Mouse (Mus musculus) embryo, embryonic 9.5 days (tissue): Measurements from ENCODE around the gene Rasgrf1.

Source experiments
- DNase-seq: peaks from one replicate; pipeline ENCODE4 v3.0.0-alpha.2; 2017; ENCODE audit errors: extremely low spot score

Rasgrf1 gene

GRCm38 (mm10) chr9:89907941-89908340 lies 1.8 kb upstream of the Rasgrf1 start:
- no peak for DNase-seq

- DNase-seq = peak; percentile 45
These were observed 1.1 kb upstream of the Rasgrf1 start for GRCm38 (mm10) chr9:89908601-89909000.

GRCm38 (mm10) chr9:89910011-89910400 lies 298 bp downstream of the Rasgrf1 start:
- DNase-seq = no peak

DNA sequence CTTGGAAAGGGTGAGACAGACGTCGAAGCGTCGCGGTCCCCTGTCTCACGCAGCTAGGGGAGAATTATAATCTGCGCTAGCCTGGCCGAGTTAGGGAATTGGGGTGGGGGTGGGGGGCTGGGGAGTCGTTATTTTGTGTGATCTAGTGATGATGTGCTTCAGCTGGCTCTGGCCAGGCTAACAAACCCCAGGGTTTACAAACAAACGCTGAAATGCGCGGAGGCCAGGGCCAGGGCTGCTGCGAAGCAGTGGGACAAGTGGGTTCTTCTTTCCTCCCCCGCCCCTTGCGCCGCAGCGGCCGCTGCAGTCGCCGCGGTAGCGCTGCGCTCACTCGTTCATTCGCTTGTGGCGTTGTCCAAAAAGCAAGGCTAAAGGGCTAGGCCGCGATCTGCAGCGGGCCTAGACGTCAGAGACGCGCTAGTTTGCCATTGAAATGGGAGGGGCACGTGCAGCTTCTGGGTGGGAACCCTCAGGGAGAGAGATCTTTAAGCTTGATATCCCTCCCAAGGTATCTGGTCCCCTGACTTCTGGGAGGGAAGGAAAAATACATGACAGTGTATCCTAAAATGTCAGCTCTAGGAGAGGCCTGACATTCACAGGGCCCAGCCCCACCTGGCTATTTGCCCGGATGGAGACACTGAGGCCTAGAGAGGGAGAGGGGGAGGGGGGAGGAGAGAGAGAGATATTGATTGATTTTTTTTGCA lies 1.2 kb downstream of the Rasgrf1 start:
- peak; percentile 42 for DNase-seq

GRCm38 (mm10) chr9:89911891-89912549 lies 2.3 kb downstream of the Rasgrf1 start:
- no peak for DNase-seq

DNA sequence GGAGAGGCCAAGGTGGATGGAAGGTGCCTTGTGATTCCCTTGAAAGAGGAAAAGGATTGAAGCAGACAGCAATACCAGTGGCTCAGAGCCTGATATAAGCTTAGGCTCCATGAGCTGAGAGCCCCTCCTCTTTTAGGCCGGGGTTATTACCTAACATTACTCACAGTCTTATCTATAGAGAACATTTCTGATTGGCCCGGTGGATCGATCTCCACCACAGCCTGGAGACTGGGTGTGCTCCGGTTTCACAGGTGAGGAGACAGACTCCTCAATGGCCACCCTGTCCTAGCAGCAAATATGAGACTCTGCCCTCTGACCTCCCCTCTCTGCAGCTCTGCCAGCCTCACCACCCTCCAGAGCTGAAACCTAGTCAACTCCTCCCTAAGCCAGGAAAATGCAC lies 3.4 kb downstream of the Rasgrf1 start:
- no peak for DNase-seq

DNA sequence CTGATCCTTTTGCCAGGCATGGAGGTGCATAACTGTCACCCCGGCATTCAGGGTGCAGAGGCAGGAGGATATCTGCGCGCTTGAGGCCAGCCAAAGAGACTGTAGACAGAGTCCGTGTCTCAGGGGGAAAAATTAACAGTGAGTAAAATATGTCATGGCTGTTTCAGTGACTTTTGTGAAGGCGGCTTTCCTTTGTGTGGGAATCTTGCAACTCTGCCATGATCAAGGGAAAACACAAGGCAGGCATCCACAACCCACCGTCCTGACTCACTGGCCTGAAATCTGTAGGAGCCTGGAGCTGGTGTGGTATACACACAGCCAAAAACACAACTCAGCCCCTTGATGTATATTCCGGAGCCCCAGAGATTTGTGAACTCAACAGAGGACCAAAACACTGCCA lies 6.8 kb downstream of the Rasgrf1 start:
- DNase-seq = no peak

GRCm38 (mm10) chr9:89917431-89917830 lies 7.7 kb downstream of the Rasgrf1 start:
- DNase-seq = no peak

- DNase-seq = no peak
These were observed 9.1 kb downstream of the Rasgrf1 start for GRCm38 (mm10) chr9:89918832-89919231.

GRCm38 (mm10) chr9:89921121-89921520 lies 11.4 kb downstream of the Rasgrf1 start:
- no peak for DNase-seq

GRCm38 (mm10) chr9:89922666-89923065 lies 13.0 kb downstream of the Rasgrf1 start:
- no peak for DNase-seq

- no peak for DNase-seq
These were observed 15.1 kb downstream of the Rasgrf1 start for GRCm38 (mm10) chr9:89924836-89925235.

GRCm38 (mm10) chr9:89928497-89928896 lies 18.8 kb downstream of the Rasgrf1 start:
- no peak for DNase-seq

GRCm38 (mm10) chr9:89940428-89940827 lies 30.7 kb downstream of the Rasgrf1 start:
- no peak for DNase-seq

- DNase-seq = no peak
These were observed 37.1 kb downstream of the Rasgrf1 start for GRCm38 (mm10) chr9:89946830-89947229.

DNA sequence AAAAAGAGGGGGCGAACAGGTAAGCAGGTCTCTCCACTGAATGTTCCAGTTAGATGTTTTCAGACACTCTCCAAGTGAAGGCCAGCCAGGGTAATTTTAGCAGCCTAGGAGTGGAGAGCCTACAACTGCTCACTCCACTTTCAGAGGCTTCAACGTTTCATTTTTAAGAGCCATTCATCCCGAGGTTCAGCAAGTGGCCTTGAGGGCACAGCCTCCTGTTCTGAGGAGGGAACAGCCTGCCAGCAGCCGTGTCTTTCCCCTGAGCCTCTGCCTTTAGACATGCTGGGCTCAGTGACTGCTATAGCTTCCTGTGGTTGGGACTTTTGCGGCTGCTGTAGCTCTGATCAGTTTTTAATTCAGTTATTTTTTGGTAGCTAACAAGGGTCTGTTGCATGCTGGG lies 38.9 kb downstream of the Rasgrf1 start:
- no peak for DNase-seq

DNA sequence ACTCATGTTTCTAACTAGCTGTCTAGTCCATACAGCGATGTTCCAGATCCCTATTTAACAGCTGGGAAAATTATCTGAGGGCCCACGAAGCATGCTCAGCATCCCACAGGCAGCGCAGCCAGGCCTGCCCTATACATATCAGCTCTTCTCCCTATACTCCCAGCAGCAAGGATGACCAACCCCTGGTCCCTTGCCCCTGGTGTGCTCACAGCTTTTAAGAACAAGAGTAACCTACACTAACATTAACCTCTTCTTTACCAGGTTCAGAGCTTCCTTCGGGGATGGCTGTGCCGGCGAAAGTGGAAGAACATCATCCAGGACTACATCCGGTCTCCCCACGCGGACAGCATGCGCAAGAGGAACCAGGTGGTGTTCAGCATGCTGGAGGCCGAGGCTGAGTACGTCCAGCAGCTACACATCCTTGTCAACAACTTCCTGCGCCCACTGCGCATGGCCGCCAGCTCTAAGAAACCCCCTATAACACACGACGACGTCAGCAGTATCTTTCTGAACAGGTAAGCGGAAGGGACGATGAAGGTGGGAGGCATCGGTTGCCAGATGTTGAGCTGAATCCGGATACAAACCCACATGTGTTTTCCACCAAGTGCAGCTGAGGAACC lies 44.0 kb downstream of the Rasgrf1 start:
- no peak for DNase-seq

DNA sequence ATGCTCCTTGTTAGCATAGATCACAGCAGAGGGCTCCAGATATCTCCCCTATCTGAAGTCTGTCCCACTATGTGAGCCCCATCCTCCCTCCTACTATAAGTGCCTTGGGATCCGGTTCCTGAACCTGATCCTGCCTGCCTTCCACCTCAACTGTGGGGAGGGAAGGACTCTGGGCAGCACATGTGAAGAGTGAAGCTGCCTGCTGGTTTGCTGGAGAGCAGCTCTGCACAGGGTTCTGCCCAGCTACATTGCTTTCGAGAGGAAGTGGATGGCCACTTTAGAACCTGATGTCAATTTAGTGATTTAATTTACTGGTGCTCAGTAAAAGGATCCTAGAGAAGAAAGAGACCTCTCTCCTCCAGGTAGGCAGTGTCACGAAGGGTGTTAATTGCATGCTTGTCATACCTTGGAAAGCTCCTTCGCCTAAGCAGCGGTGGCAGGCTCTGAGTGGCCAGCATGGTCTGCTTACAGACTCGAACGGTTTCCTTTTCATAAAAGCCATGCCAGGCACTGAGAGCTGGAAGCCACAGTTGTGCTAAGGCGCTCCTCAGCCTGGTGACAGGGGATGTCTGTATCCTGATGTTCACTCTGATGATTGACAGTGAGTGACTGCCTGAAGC lies 45.3 kb downstream of the Rasgrf1 start:
- no peak for DNase-seq

GRCm38 (mm10) chr9:89958959-89959358 lies 49.3 kb downstream of the Rasgrf1 start:
- DNase-seq = no peak

DNA sequence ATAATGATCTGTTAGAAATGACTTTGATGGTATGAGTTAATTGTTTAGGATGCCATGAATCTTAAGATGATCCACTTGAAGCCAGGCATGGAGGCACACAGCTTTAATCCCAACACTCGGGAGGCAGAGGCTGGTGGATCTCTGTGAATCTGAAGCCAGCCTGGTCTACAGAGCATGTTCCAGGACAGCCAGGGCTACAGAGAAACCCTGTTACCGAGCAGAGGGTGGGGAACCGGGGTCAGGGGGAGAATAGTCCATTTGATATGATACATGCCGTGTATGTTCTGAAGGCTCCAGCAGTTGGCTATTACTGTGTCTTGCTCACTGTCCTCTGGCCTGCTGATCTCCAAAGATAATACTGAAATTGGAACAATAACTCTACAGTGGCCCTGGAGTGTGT lies 54.4 kb downstream of the Rasgrf1 start:
- DNase-seq = no peak

GRCm38 (mm10) chr9:89967716-89968115 lies 58.0 kb downstream of the Rasgrf1 start:
- DNase-seq = no peak

DNA sequence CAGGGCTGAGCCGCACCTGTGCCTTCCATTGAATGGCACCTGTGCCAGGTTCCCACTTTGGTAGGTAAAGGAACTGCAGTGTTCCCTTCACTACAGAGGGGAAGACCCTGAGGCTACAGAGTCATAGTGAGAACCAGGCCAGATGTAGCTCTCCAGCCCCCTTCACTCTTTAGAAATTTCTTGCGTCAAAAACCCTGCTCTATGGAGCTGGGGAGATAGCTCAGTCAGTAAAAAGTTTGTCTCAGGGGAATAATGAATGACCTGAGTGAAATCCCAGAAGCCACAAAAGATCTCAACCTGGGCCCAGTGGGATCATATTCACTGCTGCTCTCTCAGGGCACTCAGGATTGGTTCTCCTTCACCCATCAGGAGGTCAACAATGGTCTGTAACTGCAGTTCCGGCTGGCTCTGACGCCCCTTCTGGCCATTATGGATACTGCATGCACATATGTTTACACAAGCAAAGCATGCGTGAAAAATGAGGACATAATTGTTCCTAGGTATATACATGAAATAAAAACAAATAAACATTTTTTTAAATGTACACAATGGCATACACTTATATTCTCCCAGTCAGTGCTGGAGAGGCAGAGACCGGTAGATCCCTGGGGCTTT lies 59.2 kb downstream of the Rasgrf1 start:
- DNase-seq = no peak
